In the genomic region with DNA sequence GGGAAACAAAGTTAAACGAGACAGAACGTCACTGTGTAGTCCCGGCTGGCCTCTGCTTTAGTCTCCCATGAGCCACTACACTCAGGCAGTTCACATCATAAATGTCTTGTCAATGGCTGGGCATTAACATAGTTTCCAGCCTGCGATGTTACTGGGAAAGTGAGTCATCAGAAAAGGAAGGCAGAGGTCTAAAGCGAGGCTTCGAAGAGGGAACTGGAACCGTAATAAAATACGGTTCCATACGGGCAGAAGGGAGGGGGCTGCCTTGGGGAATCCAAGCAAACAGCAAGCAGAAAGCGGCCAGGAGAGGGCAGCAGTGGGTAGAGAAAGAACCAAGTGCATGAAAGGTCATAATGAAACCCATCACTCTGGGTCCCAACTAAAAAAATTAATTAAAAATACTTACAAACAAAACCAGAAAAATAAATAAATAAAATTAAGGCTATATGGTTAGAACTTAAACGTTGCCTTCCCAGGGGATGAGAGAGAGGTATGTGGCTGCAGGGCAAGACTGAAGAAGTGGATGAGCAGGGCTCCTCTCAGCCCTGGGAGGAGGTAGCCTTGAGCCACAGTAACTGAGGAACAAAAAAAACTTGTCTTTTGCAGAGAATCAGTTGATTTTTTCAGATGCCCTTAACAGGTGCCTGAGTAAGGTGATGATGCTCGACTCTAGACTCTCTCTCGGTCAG, we compare ENCODE assay signal across 8 mouse cellular contexts. TPM values are rescaled to one million over a fixed set of nuclear protein-coding genes. Genes with fewer than 3 reads are reported as not detected.
DNase-seq lines count a peak whose midpoint lies in the region; ATAC-seq and TF ChIP-seq lines count a peak whose summit lies in the region.

No protein-coding gene starts in this region.

- H3K4me3 ChIP-seq in E14TG2a.4 (replicated peaks; ENCODE audit: low read length), result no peak overlapping the region
- no peak overlapping the region for H3K4me3 ChIP-seq in forebrain, embryonic 14.5 days (ENCODE audit: low read depth, low read length)
- H3K4me3 ChIP-seq in neural tube, embryonic 15.5 days (replicated peaks), result no peak overlapping the region

- no peak overlapping the region for H3K4me2 ChIP-seq in forebrain, embryonic 14.5 days (ENCODE audit: low read length)
- peak overlapping the region; percentile 40 for H3K4me2 ChIP-seq in neural tube, embryonic 15.5 days

- intact Hi-C loops in heart, postnatal 10 days (cut with DNase I), result loop anchor here (1.0 to 5.0 kb wide), 2 partner anchors 56 to 121 kb away; no protein-coding TSS in a partner anchor

- TF ChIP-seq CTCF in E14TG2a.4 (conservative IDR thresholded peaks at IDR 0.05; ENCODE audit: low read length), result peak; percentile 39

- no peak overlapping the region for H3K27ac ChIP-seq in forebrain, embryonic 14.5 days (ENCODE audit: low read depth, low read length)
- H3K27ac ChIP-seq in neural tube, embryonic 15.5 days (replicated peaks), result no peak overlapping the region

- H3K9ac ChIP-seq in forebrain, embryonic 14.5 days (ENCODE audit: low read length), result no peak overlapping the region
- H3K9ac ChIP-seq in neural tube, embryonic 15.5 days (replicated peaks), result no peak overlapping the region

- no peaks in the 10 kb centered on the region for H3K9me3 ChIP-seq in E14TG2a.4 (ENCODE audit: low read length)
- H3K9me3 ChIP-seq in forebrain, embryonic 14.5 days (replicated peaks; ENCODE audit: control insufficient read depth, low read length), result no peaks in the 10 kb centered on the region
- H3K9me3 ChIP-seq in neural tube, embryonic 15.5 days (replicated peaks), result no peaks in the 10 kb centered on the region

- peak; percentile 71 for DNase-seq in c-Kit-positive CD71-positive TER-119-positive erythroid progenitor cells, embryonic 14.5 days (ENCODE audit: low spot score)
- DNase-seq in forebrain, embryonic 14.5 days (ENCODE audit: low spot score), result peak; percentile 68
- peak; percentile 75 to 87 for DNase-seq in heart, postnatal 10 days
- peak; percentile 92 to 93 for DNase-seq in kidney, postnatal 4 days
- peak; percentile 65 to 69 for DNase-seq in lung, adult 18-20 months
- DNase-seq in thymus, postnatal 0 days (ENCODE audit: low spot score), result peak; percentile 51

- no peaks in the 10 kb centered on the region for H3K27me3 ChIP-seq in E14TG2a.4 (ENCODE audit: insufficient read depth, low read length)
- H3K27me3 ChIP-seq in forebrain, embryonic 14.5 days (replicated peaks; ENCODE audit: control insufficient read depth, insufficient read depth, low read length), result no peaks in the 10 kb centered on the region
- H3K27me3 ChIP-seq in neural tube, embryonic 15.5 days (replicated peaks), result no peaks in the 10 kb centered on the region

- peaks cover 8% of the 10 kb centered on the region; the same call in 1 of the 2 replicates for H3K4me1 ChIP-seq in E14TG2a.4 (replicated peaks; ENCODE audit: low read depth, low read length)
- H3K4me1 ChIP-seq in forebrain, embryonic 14.5 days (ENCODE audit: control insufficient read depth, insufficient read depth, low read length), result no peaks in the 10 kb centered on the region
- no peaks in the 10 kb centered on the region for H3K4me1 ChIP-seq in neural tube, embryonic 15.5 days

- 38% methylated on average over 13 of the region's 13 CpGs for WGBS in forebrain, embryonic 14.5 days
- 29% methylated on average over 13 of the region's 13 CpGs for WGBS in neural tube, embryonic 15.5 days

- peak; percentile 83 for ATAC-seq in forebrain, embryonic 14.5 days
- peak; percentile 78; the same call in 1 of the 2 replicates for ATAC-seq in neural tube, embryonic 15.5 days (ENCODE audit: low FRiP score)

- no peaks in the 10 kb centered on the region for H3K36me3 ChIP-seq in E14TG2a.4 (ENCODE audit: insufficient read depth, low read length)
- peaks cover 17% of the 10 kb centered on the region for H3K36me3 ChIP-seq in forebrain, embryonic 14.5 days (ENCODE audit: control insufficient read depth, insufficient read depth, low read length)
- peaks cover 17% of the 10 kb centered on the region; the same call in 1 of the 2 replicates for H3K36me3 ChIP-seq in neural tube, embryonic 15.5 days

RNA-seq across cellular contexts. Expression of a gene that starts 24.4 kb away (rescaled TPM):
- 48.0 and 50.8 TPM in 2 replicates for polyA plus RNA-seq in forebrain, embryonic 14.5 days (2014; fragmentation: Nextera tagmentation; extraction: Ambion mirVana)
- total RNA-seq in heart, postnatal 10 days (2021), result 10 to 100 TPM; 42.7 to 48.2 TPM
- 34.5 and 34.9 TPM in 2 replicates for polyA plus RNA-seq in neural tube, embryonic 15.5 days (2015; fragmentation: Nextera tagmentation; extraction: Ambion mirVana)
- polyA plus RNA-seq in thymus, postnatal 0 days (2015; fragmentation: Nextera tagmentation; extraction: Ambion mirVana), result 40.8 and 40.9 TPM in 2 replicates

RNA-seq across cellular contexts. Expression of a gene that starts 33.1 kb away (rescaled TPM):
- polyA plus RNA-seq in forebrain, embryonic 14.5 days (2014; fragmentation: Nextera tagmentation; extraction: Ambion mirVana), result 14.4 and 17.5 TPM in 2 replicates
- total RNA-seq in heart, postnatal 10 days (2021), result 1 to 10 TPM; 4.3 TPM
- 25.5 and 31.8 TPM in 2 replicates for polyA plus RNA-seq in neural tube, embryonic 15.5 days (2015; fragmentation: Nextera tagmentation; extraction: Ambion mirVana)
- 0.83 and 1.0 TPM in 2 replicates for polyA plus RNA-seq in thymus, postnatal 0 days (2015; fragmentation: Nextera tagmentation; extraction: Ambion mirVana)
